Mouse (Mus musculus): Measurements from ENCODE around the gene Ntm. TPM values are rescaled to one million over a fixed set of nuclear protein-coding genes. Genes with fewer than 3 reads are reported as not detected.

Gene Ntm
- polyA plus RNA-seq, 2 experiments from 2014 or later: not detected

DNA sequence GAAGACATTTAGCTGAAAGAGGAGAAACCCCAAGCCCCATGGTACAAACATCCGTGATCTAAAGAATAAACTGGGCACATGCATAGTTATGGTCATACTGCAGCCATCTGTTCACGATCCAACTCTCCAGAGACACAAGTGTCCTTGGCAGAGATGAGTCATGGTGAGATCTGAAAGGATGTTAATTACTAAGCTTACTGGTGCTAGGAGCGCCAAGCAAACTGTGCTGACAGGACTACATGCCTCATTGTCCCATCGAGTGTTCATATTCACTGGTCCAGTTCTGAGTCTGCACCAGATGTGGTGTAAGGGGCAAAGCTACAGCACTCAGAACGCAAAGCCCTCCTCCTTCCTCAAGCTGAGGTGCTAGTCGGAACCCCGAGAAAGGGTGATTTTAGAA, 745.0 kb downstream of the Ntm start:
- ATAC-seq: no peak

DNA sequence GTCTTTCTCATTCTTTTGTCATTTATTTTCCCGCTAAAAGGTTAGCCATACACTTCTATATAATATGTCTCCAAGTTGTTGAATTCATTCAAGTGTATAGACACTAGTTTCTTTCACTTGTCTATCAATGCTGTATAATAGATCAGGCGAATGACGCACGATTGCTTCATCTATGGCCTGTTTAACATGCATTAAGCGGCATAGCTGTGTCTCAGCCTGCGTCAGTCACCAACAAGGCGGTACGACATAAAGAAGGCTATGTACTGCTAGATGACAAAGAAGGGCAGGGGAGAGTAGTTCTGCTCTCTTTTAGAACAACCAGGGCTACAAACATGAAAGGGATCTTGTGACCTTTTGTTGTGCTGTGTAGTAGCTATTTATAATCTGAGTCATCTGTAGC, 746.4 kb downstream of the Ntm start:
- no peak for ATAC-seq

DNA sequence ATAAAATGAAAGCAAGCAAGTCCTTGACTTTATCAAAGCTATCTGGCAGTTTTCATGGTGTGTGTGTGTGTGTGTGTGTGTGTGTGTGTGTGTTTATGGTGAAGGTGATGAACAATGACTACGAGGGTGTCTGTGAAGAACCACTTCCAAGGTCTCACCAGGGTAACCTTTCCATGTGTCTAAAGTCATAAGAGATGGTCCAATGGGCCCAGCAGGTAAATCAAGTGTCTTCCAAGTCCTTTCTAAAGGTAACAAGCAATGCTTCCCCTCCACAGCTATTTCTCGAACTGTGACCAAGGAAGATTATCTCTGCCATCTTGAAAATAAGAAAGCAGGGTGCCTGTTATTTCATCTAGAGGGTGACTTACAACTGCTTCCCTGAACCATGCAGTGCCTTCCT, 747.1 kb downstream of the Ntm start:
- ATAC-seq: no peak

DNA sequence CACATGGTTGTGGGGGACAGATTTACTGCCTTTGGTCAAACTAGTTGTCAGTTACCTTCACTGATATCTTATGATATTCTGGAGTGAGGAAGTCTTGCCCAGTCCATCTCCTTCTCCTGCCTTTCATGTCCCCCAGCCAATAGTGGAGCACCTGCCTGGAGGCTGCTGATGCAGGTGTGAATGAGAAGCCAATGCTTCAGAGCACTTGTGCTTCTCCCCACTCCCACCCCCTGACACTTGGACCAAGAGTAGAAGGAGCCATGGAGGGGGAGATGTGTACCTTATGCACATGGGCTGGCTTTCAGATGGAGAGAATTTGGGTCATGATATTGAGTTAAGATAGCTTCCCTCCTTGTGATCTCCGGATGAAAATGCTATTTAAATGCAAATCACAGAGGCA, 747.7 kb downstream of the Ntm start:
- no peak for ATAC-seq

DNA sequence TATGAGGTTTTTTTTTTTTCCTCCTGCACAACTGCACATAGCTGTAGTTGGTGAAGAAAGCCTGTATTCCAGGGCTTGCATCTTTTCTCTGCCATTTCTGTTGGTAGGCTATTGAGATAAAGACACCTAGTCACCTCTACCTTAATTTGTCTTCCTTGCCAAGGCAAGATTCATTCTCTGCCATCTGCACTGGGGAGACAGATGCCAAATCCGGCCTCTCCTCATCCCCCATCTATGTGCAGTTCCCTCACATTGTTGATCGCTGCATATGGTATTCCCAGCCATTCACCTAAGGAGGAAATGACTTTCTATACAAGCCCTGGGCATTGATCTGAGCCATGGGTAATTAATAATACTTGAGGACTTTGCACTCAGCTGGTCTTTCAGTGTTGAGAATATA, 753.7 kb downstream of the Ntm start:
- no peak for ATAC-seq

DNA sequence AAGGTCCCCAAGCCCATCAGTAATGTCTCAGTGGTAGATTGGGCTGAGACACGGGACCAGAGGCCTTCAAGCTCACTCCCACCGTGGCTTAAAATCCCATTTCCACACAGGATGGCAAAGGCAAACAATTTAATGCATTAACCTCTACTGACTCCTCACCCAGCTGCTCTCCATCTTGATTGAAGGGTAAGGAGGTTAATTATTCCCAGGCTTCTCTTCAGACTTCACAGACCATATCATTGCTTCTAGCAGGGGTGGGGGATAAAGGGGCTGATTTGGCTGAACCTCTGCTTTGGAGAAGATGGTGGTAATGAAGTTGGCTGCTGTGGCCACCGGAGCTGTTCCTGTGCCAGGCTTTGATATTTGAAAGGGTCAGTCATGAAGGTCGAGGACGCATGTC, 754.8 kb downstream of the Ntm start:
- ATAC-seq: no peak

DNA sequence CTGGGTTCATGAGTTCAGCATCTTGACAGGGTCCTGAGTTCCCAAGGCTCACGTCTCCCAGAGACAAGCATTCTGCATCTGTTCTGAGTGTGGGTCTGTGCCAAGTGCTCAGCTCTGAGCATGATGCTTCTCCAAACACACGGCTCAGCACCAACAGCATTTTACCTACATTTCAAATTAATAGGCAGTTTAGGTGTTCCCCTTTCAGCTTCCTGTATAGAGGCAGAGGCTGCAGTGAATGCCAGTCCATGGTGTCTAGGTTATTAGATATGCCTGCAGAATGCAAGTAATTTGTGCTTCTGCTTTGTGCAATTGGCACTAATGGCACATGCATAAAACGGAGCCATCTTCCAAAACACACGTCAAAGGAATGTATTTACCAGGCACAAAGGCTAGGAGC, 757.3 kb downstream of the Ntm start:
- no peak for ATAC-seq

DNA sequence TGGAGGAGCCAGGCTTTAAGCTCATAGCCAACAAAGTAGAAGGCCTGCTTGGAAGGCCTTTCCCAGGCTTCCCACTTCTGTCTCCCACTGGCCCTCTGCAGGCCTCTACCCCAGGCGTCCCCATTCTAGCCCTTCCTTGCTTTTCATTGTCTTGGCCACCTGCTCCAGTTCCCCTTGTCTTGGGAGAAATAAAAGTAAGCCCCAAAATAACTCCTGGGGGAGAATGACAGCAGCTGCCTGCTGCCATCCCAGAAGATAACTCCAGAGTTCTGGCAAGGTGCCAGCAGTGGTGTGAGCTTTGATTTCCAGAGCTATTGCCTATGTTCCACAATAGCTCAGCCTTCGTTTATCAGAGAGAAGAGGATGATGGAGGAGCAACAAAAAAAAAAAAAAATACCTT, 760.7 kb downstream of the Ntm start:
- ATAC-seq: no peak

DNA sequence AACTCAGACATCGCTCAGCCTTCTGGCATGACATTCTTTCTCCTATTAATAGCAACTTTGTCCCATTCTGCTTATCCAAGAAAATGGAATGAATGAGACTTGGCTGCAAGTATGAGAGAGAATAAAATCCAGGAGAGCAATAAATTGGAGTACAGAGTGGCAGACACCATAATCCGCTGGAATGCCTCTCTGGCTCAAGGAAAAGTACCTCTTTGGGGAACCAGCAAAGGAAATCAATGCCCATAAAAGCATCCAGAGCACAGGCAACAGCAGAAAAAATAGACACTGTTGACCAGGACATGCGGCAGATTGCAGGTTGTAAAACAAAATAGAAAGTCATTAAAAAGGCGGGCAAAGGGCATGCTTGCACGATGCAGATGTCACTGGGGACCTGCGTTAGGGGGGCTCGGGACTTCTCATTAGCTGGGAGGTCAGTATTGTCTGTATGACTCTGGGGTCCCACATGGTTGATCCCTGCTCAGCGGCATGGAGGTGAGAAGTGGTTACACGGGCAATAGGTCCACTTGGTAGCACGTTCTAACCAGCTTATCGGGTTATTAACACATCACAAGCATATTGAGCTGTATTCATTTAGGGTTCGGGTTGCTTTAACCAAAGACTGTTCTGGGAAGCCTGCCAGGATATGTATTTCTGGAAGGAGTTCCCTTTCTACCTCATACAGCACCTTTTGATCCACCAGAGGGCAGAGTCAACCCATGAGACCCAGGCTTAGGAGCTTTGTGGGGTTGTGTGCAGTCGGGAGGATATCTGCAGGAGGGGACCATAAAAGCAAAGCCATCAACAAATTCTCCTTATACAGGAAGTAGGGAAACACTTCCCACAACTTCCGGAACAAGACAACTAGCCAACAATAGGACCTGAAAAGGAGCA, 761.5 kb downstream of the Ntm start:
- ATAC-seq: no peak

DNA sequence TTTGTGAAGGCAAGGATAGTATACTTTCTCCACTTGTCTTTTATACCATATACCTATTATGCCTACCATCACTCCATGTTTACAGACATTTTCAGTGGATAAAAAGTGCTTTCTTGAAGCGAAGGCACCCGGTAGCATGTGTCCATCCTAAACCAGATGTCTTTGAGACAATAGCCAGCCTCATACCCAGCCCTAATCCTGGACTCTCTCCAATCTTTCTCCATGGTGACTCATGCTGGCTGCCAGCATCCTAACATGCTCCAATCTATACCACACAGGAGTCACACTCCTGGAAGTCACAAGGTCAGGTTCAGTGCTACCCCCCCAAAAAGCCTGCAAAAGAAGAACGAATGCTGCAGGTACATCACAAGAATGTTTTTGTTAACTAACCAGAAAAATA, 765.9 kb downstream of the Ntm start:
- no peak for ATAC-seq

DNA sequence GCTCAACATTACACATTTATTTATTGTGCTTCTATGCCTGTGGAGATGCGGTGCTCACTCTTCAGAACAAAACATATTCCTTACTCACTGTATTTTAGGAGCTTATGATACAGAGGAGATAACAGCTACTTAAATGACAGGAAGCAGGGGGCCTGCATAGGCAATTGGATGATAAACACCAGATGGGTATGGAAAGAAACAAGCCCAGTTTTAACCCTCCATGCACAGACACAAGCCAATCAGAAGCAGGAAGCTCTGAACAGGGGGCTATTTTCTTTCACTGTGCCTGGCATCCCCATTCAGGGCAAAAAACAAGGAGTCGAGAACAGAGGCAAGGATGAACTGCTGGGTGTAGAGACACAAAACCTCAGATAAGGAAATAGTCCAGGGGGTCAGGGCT, 768.7 kb downstream of the Ntm start:
- ATAC-seq: no peak

DNA sequence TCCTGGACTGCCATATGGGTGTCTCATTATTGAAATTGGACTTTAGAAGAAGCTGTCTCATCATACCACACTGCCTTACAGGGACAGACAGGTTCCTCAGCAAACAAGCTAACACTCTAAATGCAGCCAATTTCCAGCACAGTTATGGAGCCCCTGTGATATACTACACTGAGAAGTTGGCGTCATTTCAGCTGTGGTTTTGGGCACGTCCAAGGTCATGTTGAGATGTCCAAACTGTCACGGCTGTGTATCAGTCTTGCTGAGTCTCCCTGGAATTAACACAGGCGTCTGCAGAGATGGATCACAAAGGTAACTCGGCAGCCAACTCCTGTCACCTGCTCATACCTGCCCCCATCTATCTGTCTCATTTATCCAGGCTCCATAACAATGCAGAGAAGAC, 779.9 kb downstream of the Ntm start:
- ATAC-seq: no peak

DNA sequence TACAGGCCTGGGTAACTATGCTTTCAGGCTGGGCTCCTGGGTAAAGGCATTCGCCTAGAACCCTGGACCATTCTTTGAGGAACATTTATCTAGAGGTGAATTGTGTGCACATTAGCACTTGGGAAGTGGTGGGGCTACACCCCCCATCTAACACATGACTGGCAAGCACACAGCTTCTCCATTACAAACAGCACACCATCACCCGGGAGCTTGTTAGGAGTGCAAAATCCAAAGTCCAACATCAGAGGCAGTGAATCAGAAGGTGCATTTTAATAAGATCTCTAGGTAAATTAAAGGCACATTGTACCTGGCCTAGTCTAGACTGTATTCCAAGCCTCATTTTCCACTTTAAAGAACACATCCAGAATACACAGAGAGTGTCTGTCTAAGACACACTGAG, 781.3 kb downstream of the Ntm start:
- no peak for ATAC-seq

DNA sequence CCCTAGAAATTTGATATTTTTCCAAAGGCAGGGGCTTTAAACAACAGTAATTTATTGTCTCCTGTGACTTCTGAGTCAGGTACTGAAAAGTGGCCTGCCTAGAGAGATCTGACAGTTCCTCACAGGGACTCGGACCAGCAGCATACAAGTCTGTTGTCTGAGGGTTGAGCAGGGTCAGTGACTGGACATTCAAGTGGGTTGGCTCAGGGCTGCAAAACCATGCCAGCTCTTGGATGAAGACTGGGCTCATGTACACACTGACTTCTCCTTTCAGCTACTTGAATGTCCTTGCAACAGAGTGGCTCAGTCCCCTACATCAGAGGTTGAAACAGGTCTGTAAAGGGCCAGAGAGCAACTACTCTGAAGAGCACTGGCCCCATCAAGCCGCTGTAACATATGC, 797.2 kb downstream of the Ntm start:
- no peak for ATAC-seq

DNA sequence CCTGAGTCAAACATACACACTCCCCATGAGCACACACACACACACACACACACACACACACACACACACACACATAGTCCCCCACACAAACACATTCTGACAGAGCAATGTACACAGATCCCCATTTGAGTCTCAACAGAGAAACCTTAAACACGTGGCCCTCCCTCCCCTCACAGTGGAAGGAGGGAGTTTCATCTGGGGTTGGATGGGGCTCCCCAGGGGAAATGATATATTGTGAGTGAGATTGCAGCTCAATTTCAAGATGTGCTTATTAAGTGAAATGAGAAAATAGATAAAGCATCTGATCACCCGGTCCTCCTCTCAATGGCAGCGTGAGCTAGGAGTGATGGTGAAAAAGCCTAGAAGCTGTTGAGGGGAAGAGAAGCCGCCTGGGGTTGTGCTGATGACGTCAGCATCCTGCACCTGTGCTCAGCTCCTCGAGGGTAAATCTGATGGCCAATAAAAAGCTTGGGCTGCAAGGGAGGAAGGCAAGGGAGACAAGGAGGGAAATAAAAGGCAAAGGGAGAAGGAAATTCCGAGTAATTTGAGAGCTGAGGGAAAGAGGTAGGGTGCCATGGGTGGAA, 801.8 kb downstream of the Ntm start:
- ATAC-seq: no peak

DNA sequence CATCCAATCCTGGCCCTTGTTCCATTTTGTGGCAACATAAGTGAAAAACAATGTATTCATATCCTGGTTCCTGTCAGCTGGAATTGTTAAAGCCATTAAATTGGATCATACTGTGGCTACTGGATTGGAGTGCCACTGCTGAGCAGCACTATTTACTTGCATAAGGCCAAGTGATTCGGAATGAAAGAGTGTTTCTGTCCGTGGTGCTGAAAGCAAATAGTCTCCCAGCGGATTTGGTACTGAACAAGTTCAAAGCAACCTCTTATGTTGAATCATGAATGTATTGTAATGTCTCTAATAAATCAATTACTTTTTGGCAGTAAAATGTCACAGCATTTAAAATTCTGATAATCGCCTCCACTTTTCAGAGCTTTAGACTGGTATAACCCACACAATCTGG, 817.0 kb downstream of the Ntm start:
- ATAC-seq: no peak

DNA sequence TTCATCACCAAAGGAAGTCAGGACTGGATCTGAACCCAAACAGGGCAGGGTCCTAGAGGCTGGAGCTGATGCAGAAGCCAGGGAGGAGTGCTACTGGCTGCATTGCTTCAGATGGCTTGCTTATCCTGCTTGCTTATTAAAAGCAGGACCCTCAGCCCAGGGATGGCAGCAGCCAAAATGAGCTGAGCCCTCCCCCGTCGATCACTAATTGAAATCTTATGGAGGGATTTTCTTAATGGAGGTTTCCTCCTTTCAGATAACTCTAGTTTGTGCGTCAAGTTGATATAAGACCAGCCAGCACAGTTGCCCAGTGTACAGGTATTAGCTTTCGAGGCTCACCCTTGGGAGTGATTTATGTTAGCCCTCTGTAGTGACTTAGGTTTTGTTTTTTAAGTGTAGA, 826.9 kb downstream of the Ntm start:
- ATAC-seq: no peak

DNA sequence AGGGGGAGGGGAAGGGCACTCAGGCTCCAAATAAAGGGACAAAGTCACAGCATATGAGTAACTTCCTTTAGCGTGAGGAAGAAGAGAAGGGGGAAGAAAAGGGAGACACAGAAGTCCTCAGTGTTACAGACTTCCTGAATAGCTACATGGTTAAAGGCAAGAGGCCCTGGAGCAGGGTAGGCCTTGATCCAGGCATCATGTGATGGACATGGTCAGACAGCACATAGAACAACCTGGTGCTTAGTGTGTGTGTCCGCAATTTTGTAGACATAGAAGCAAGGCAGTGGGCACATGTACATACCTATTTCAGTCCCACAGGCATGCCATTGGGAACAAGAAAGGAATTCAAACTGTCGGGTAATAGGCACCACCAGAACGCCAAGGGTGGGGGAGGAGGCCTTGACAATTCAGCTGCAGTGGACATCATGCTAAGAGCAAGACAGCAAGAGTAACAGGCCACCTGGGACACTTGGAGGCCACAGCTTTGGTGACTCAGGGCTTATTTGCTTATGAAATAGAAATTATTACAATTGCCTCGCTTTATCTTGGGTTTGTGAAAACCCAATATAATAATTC, 832.1 kb downstream of the Ntm start:
- ATAC-seq: no peak

DNA sequence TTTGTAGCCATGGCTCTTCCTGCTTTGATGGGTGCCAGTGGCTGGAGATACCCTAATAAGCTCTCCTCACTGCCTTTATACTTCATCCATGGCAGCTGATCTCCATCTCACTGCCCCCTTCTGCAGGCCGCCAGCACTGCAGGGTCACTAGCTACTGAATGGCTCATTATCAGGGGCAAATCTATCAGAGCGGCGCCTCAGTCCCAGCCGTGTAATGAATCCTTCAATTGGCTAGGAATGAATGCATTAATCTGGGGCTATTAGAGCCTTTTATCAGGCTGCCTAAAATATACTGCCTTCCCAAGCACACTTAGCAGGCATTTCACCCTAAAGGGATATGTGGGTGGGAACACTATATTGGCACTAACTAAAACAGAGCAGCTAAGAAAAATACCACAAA, 832.6 kb downstream of the Ntm start:
- no peak for ATAC-seq

DNA sequence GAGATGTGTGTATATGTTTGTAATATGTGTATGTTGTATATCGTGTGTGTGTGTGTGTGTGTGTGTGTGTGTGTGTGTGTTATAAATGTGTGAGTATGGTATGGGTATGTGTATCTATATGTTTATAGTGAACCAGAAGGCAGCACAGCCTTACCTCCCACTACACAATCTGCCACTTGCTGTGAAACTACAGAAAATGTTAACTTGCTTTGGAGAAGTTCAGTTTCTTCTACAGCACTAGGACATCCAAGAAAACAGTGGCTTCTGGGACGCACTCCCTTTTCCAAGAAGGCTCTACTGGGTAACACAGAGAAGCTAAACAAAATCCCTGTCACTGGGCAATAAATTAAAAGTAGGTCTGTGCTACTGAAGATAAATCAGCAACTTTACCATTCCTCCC, 834.5 kb downstream of the Ntm start:
- no peak for ATAC-seq

DNA sequence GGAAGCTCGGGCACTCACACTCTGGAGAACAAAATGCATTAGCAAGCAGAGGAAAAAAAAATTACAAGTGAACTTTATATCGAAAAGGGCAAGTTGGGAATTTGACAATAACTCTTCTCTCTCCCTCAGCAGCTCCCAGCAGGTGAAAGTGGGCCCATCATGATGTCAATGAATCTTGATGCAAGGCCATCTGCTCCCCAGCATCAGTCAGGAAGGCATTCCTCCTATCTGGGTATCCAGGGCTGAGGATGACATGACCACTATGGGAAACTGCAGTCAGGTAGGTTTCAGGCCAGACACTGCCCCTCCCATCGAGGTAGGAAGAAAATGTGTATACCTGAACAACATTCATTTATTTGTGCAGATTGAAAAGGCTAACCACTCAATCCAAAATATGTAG, 838.5 kb downstream of the Ntm start:
- ATAC-seq: no peak

DNA sequence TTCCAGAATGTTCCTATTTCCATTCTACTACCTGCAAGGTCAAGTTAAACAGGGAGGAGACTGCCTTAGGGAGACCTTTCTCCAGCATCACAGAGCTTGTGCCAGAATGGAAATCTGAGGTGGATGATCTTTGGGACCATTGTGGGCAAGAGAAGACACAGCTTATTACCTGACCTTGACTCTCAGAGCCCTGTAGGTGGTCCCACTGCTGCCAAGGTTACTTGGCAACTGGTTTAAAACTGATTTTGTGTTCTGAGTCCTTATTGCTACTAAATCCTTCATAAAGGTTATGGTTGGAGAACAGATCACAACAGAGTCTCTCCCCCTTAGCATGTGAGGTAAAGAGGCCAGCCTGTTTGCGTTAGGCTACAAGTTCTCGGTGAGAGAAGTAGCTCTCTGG, 839.1 kb downstream of the Ntm start:
- ATAC-seq: no peak

DNA sequence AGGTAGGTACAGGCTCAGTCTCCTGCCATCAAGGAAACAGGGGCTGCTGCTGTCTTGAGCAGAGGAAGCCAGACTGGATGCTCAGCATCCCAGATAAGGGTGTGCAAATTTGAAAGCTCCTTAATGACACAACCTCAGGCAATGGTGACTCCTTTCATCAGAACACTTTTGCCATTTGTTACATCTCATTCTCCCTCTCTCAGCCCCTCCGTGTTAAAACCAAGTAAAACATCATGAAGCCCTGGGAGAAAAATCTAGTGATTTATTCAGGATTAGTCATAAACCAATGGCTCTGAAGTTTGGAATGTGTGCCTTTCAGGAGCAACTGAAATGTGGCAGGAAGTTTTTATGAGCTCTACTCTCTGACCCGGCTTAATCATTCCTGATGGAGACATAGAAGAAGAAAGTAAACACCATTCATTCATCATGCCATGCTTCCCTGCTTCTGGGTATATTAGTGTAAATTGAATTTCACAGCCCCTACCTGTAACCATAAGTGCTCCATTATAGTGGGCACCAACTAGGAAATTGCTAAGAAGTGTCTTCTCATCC, 845.3 kb downstream of the Ntm start:
- no peak for ATAC-seq

DNA sequence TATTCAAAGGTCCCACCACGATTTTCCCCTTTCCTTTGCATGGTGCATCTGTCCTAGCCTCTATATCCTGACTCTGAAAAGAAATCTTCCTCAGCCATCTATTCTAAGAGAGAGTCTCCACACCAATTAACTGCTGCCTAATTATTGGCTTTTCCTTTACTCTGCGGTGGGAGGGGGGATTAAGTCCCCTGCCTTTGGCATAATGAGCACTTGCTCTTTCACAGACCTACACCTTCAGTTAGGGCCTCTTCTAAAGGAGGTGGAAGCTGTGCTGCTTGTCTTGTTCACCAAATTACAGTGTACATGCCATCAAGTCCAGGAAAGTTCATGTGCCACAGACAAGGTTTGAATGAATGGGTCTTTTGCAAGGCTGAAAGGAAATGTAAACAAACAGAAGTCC, 847.6 kb downstream of the Ntm start:
- ATAC-seq: no peak

Data from CD4-positive, CD25-positive, alpha-beta regulatory T cell, adult 4 months (primary cell).